Mouse (Mus musculus) heart, postnatal 0 days (tissue): ENCODE data around the gene Spats2.

Source experiments
- CTCF ChIP-seq: IDR thresholded peaks from 2 replicates; pipeline ENCODE4 v1.5.1; 2016; ENCODE audit warnings: antibody characterized with exemption, control low read depth, low read depth
- EP300 ChIP-seq: IDR thresholded peaks from 2 replicates; pipeline ENCODE4 v1.6.1; 2016; ENCODE audit warnings: antibody characterized with exemption, low read depth

DNA sequence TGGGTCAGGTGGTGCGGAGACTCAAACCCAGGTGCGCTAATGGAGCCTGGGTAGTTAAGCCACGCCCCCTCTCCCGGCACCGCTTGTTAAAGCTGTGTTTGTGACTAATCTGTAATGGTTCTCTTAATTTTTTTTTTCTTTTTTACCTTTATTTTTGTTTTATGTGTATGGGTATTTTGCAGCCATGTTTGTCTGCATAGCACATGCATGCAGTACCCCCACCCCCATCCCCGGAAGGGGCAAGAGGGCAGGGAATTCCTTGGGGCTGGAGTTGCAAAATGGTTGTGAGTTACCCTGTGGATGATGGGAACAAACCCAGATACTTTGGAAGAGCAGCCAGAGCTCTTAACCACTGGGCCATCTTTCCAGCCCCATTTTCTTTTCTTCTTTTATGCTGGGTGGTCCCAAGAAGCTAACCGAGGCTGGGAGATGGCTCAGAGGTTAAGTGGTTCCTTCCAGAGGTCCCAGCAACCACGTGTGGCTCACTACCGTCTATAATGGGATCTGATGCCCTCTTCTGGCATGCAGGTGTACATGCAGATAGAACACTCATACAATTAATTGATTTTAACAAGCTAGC lies 12.2 kb upstream of the Spats2 start:
- peak; percentile 40 for TF ChIP-seq CTCF
- TF ChIP-seq EP300, result no peak
